Mouse (Mus musculus): ENCODE measurements around the gene Ifngr1.

The Ifngr1 gene

GRCm38 (mm10) chr10:19638851-19639250, 47.1 kb downstream of the Ifngr1 start:
- DNase-seq (ENCODE audit: extremely low read depth, low read depth, low spot score), result peak; percentile 58

GRCm38 (mm10) chr10:19639630-19640029, 47.9 kb downstream of the Ifngr1 start:
- DNase-seq (ENCODE audit: extremely low read depth, low read depth, low spot score), result peak; percentile 45

- no peak for DNase-seq (ENCODE audit: extremely low read depth, low read depth, low spot score)
Observed at GRCm38 (mm10) chr10:19645119-19645518, 53.4 kb downstream of the Ifngr1 start.

- no peak for DNase-seq (ENCODE audit: extremely low read depth, low read depth, low spot score)
Observed at GRCm38 (mm10) chr10:19657426-19657825, 65.7 kb downstream of the Ifngr1 start.
